Mouse (Mus musculus): ENCODE measurements around the gene Bahd1. TPM values are rescaled to one million over a fixed set of nuclear protein-coding genes. Genes with fewer than 3 reads are reported as not detected.

The Bahd1 gene
- polyA plus RNA-seq, 1 experiment from 2014 or later = 5.4 TPM

DNA sequence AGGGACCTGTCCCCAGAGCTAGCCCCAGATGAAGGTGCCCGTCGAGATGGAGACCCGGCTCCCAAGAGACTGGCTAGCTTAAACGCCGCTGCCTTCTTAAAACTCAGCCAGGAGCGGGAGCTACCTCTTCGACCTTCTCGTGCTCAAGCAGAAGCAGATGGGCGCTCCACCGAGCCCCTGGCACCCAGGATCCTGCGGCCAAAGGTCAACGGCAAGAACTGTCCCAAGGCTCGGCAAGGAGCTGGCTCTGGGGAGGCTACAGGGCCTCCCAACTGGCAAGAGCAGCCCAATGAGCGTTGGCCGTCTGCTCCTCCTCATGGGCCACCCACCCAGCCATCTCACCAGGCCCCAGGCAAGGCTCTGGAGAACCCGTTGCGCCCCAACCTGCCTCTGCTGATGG, 16.3 kb downstream of the Bahd1 start:
- Histone ChIP-seq H3K9ac (no peak overlapping the region), H3K27me3 (no peaks in the 10 kb centered on the region), H3K9me3 (no peaks in the 10 kb centered on the region), H3K27ac (replicated peaks) (no peak overlapping the region), H3K4me2 (no peak overlapping the region), H3K4me1 (replicated peaks) (peaks cover 36% of the 10 kb centered on the region), H3K4me3 (no peak overlapping the region), H3K36me3 (peaks cover 47% of the 10 kb centered on the region)
- ATAC-seq (ENCODE audit: low read depth) = no peak
- 91% methylated on average over 17 of the region's 17 CpGs for WGBS

DNA sequence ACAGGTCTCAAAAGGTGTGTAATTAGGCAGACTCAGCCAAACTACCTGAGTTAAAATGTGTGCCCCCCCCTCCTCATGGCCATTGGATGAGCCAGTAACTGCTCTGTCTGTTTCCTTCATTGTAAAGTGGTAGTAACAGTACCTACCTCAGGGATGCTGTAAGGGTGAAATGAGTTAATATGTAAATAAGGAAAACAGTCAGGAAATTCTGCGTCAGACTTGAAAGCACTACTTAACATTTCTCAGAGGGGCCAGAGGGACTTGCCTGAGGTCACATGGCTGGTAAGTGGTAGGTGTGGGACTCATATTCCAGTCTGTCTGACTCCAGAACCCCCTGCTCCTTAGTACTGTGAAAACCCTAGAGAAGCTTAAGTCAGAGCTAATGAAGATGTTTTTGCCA, 18.4 kb downstream of the Bahd1 start:
- 66% methylated on average over 1 of the region's 1 CpGs for WGBS
- H3K36me3 ChIP-seq = peaks cover 68% of the 10 kb centered on the region
- H3K4me2 ChIP-seq = no peak overlapping the region
- ATAC-seq (ENCODE audit: low read depth) = no peak
- H3K4me1 ChIP-seq (replicated peaks) = peaks cover 16% of the 10 kb centered on the region
- H3K9ac ChIP-seq = no peak overlapping the region
- no peaks in the 10 kb centered on the region for H3K27me3 ChIP-seq
- no peak overlapping the region for H3K27ac ChIP-seq (replicated peaks)
- no peak overlapping the region for H3K4me3 ChIP-seq
- no peaks in the 10 kb centered on the region for H3K9me3 ChIP-seq

DNA sequence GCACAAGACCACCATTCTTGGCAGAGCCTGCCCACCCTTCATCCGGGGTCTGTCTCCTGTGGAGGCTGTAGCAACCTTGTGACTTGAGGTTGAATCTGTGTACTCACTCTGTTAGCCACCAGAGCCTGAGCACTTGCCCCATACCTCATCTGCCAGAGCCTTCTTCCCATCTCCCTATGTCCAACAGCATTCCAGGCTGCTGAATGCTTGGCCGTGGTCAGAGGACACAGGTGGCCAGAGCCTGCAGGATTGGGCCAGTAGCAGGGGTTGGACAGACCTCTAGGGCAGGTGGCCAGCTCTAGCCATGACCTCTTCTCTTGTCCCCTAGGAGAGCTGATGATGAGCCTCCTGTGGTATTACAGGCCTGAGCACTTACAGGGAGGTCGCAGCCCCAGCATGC, 20.3 kb downstream of the Bahd1 start:
- 76% methylated on average over 3 of the region's 3 CpGs for WGBS
- Histone ChIP-seq H3K9ac (no peak overlapping the region), H3K27ac (replicated peaks) (no peak overlapping the region), H3K4me1 (replicated peaks) (peaks cover 2% of the 10 kb centered on the region; the same call in 1 of the 2 replicates), H3K4me3 (no peak overlapping the region), H3K9me3 (no peaks in the 10 kb centered on the region), H3K27me3 (no peaks in the 10 kb centered on the region), H3K36me3 (peaks cover 73% of the 10 kb centered on the region), H3K4me2 (no peak overlapping the region)
- no peak for ATAC-seq (ENCODE audit: low read depth)

DNA sequence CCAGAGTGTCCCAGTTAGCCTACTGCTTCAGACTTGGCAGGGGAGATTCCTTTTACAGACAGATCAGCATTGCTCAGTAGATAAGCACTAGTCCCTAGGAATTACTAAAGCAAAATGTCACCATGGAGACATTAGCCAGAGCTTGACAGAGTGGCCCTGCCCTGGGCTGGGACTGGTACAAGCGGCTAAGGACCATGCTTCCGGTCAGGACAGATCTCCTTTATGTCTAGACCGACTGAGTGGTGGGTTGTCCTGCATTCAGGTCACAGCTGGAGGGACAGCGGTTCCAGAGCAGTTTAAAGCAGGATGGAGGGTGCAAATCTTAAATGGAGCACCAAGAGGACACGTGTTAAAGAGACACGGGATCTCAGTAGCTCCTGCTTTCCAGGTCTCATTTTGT, 25.8 kb downstream of the Bahd1 start:
- Histone ChIP-seq H3K9me3 (no peaks in the 10 kb centered on the region), H3K27ac (replicated peaks) (no peak overlapping the region), H3K4me1 (replicated peaks) (peaks cover 35% of the 10 kb centered on the region), H3K36me3 (peaks cover 31% of the 10 kb centered on the region), H3K4me3 (peak overlapping the region; percentile 64), H3K9ac (peak overlapping the region; percentile 83), H3K27me3 (no peaks in the 10 kb centered on the region), H3K4me2 (peak overlapping the region; percentile 92)
- peak; percentile 60 for ATAC-seq (ENCODE audit: low read depth)
- WGBS = under 1% methylated on average over 6 of the region's 6 CpGs

DNA sequence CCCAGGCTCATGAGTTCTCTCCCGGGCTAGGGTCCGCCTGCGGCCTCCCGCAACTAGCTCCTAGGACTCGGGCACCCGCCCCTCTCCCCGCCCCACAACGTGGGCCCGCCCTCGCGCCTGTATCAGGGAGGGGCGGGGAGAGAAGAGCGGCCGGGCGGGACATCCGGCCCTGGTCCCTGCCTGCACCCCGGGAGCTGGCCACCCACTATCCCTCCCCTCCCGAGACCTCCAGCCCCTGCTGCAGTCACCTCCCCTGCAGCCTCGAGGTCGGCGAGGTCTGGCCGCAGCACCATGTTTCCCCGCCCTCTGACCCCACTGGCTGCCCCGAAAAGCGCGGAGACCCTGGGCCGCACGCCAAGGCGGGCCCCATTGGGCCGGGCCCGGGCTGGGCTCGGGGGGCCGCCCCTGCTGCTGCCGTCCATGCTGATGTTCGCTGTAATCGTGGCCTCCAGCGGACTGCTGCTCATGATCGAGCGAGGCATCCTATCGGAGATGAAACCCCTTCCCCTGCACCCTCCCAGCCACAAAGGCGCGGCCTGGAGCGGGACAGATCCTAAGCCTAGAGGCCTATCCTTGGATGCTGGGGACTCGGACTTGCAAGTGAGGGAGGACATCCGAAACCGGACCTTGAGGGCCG, 26.3 kb downstream of the Bahd1 start, which contains the start of gene Chst14:
Chst14 (plus strand) TSS at position 136 of the 637 bp plus-strand sequence.
- 1% methylated on average over 46 of the region's 47 CpGs for WGBS

DNA sequence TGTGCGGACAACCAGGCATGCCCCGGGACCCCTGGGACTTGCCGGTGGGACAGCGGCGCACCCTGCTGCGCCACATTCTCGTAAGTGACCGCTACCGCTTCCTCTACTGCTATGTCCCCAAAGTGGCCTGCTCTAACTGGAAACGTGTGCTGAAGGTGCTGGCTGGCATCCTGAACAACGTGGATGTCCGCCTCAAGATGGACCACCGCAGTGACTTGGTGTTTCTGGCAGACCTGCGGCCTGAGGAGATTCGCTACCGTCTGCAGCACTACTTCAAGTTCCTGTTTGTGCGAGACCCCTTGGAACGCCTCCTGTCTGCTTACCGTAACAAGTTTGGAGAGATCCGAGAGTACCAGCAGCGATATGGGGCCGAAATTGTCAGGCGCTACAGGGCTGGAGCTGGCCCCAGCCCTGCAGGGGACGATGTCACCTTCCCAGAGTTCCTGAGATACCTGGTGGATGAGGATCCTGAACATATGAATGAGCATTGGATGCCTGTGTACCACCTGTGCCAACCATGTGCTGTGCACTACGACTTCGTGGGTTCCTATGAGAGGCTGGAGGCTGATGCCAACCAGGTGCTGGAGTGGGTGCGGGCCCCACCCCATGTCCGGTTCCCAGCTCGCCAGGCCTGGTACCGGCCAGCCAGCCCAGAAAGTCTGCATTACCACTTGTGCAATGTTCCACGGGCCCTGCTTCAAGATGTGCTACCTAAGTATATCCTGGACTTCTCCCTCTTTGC, 27.0 kb downstream of the Bahd1 start:
- 33% methylated on average over 31 of the region's 31 CpGs for WGBS

More for the DNA sequence above, 26.3 kb downstream of the Bahd1 start, which contains the start of gene Chst14:
- Histone ChIP-seq H3K4me3 (peak within 1 kb of the TSS; percentile 64), H3K36me3 (peaks cover 26% of the 10 kb centered on the region), H3K9ac (peak within 1 kb of the TSS; percentile 83), H3K9me3 (no peaks in the 10 kb centered on the region), H3K4me1 (replicated peaks) (peaks cover 35% of the 10 kb centered on the region), H3K27ac (replicated peaks) (no peak within 1 kb of the TSS), H3K27me3 (no peaks in the 10 kb centered on the region), H3K4me2 (peak within 1 kb of the TSS; percentile 92)
- ATAC-seq (ENCODE audit: low read depth) = peak; percentile 87

DNA sequence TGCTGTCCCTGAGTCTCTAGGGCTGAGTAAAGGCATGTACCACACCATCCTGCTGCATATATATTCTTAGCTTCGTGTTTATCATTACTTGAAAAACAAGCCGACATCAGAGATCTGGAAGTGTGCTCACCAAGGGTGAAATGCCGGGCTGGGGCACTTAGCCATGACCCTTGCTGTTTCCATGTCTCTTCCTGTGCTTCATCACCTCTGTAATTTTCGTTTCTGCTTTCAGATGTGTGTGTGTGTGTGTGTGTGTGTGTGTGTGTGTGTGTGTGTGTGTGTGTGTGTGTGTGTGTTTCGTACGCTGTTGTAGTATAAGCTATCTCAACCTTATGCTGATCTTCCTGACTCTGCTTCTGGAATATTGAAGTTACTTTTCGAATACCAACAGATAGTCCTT, 41.2 kb downstream of the Bahd1 start:
- no peak for ATAC-seq (ENCODE audit: low read depth)
- H3K36me3 ChIP-seq = no peaks in the 10 kb centered on the region
- no peak overlapping the region for H3K4me2 ChIP-seq
- WGBS = 81% methylated on average over 5 of the region's 7 CpGs
- H3K9me3 ChIP-seq = no peaks in the 10 kb centered on the region
- no peak overlapping the region for H3K27ac ChIP-seq (replicated peaks)
- no peaks in the 10 kb centered on the region for H3K27me3 ChIP-seq
- no peak overlapping the region for H3K4me3 ChIP-seq
- H3K4me1 ChIP-seq (replicated peaks) = no peaks in the 10 kb centered on the region
- H3K9ac ChIP-seq = no peak overlapping the region

More for the DNA sequence above, 27.0 kb downstream of the Bahd1 start:
- peak overlapping the region; percentile 83 for H3K9ac ChIP-seq
- H3K9me3 ChIP-seq = no peaks in the 10 kb centered on the region
- H3K27me3 ChIP-seq = no peaks in the 10 kb centered on the region
- H3K27ac ChIP-seq (replicated peaks) = no peak overlapping the region
- H3K4me2 ChIP-seq = peak overlapping the region; percentile 92
- peaks cover 35% of the 10 kb centered on the region for H3K4me1 ChIP-seq (replicated peaks)
- peaks cover 19% of the 10 kb centered on the region for H3K36me3 ChIP-seq
- ATAC-seq (ENCODE audit: low read depth) = no peak
- peak overlapping the region; percentile 64 for H3K4me3 ChIP-seq

DNA sequence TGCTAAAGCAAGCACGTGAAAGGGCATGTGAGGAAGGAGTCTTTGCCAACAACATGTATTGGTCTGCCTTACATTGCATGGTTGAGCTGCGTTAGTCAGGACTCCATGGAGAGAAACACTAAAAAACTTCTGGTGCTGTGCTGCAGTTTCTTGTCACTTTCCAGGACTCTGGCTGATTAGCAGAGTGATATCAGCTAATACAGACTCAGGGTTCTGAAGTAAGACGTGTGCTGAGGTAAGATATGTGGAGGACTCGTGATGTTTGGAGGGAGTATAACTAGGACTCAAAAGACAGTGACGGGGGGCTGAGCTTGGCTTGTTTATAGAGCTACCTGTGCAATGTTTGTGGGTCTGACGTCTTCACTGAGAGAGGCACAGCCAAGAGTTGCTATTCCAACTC, 43.1 kb downstream of the Bahd1 start:
- no peak overlapping the region for H3K4me2 ChIP-seq
- H3K4me1 ChIP-seq (replicated peaks) = no peaks in the 10 kb centered on the region
- ATAC-seq (ENCODE audit: low read depth) = no peak
- H3K36me3 ChIP-seq = no peaks in the 10 kb centered on the region
- H3K27me3 ChIP-seq = no peaks in the 10 kb centered on the region
- H3K4me3 ChIP-seq = no peak overlapping the region
- 92% methylated on average over 6 of the region's 6 CpGs for WGBS
- no peaks in the 10 kb centered on the region for H3K9me3 ChIP-seq
- H3K27ac ChIP-seq (replicated peaks) = no peak overlapping the region
- no peak overlapping the region for H3K9ac ChIP-seq

DNA sequence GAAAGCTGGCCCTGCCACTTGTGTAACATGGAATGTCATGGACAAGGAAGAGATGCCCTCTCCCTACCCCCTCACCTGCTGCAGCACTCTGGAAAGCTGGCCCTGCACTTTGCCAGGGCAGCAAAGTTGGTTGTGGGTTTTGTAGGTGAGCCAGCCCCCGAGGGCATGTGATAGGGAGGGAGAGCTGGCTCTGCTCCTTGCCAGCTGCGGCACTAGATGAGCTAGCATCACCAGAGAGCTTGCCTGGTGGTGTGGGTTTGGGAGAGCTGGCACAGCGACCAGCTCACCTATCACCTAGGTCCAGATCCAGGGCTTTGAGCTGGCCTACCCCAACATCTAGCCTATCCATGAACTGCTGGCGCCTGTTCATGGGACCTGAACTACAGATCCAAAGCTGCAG, 48.6 kb downstream of the Bahd1 start:
- H3K27ac ChIP-seq (replicated peaks) = no peak overlapping the region

DNA sequence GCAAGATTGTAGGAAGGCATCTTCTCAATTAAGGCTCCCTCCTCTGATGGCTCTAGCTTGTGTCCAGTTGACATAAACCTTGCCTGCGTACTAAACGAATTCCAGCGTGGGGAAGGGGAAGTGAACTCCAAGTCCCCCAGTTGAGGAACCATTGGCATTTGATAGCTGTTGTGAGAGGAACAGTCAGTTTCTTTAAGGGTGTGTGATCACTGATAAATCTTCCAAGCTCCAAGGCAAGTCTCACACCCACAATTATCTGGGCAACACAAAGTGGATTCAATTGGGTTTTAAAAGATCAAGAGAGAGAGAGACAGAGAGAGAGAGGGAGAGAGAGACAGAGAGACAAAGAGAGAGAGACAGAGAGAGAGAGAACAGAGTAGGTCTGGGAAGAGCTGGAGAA, 49.5 kb downstream of the Bahd1 start:
- no peaks in the 10 kb centered on the region for H3K9me3 ChIP-seq
- no peak overlapping the region for H3K9ac ChIP-seq
- no peaks in the 10 kb centered on the region for H3K36me3 ChIP-seq
- H3K27me3 ChIP-seq = no peaks in the 10 kb centered on the region
- no peak overlapping the region for H3K4me3 ChIP-seq
- no peaks in the 10 kb centered on the region for H3K4me1 ChIP-seq (replicated peaks)
- no peak overlapping the region for H3K4me2 ChIP-seq
- no peak for ATAC-seq (ENCODE audit: low read depth)
- H3K27ac ChIP-seq (replicated peaks) = no peak overlapping the region
- 66% methylated on average over 3 of the region's 3 CpGs for WGBS

More for the DNA sequence above, 48.6 kb downstream of the Bahd1 start:
- Histone ChIP-seq H3K9me3 (no peaks in the 10 kb centered on the region), H3K27me3 (no peaks in the 10 kb centered on the region), H3K36me3 (no peaks in the 10 kb centered on the region), H3K4me3 (no peak overlapping the region), H3K4me2 (no peak overlapping the region), H3K9ac (no peak overlapping the region), H3K4me1 (replicated peaks) (no peaks in the 10 kb centered on the region)
- no peak for ATAC-seq (ENCODE audit: low read depth)
- WGBS = 89% methylated on average over 4 of the region's 4 CpGs

DNA sequence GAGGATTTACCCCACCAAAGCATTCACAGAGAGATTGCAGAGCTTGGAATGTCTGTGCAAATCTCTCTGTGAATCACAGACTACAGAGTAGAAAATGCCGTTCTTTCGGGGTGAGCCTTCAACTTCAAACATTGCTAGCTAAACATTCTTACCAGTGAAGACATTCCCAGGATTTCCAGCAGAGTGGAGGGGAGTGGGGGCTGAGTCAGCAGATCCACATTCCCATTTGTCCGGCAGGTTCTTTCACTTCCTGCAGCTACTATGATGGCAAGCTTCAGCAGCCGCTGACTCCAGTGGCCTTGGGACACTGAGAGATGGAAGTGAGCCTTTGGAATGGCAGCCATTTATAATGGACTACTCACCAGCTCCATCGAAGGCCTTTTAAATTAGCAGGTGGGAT, 56.3 kb downstream of the Bahd1 start:
- WGBS = 74% methylated on average over 5 of the region's 5 CpGs
- H3K36me3 ChIP-seq = no peaks in the 10 kb centered on the region
- no peaks in the 10 kb centered on the region for H3K9me3 ChIP-seq
- H3K27ac ChIP-seq (replicated peaks) = no peak overlapping the region
- H3K4me2 ChIP-seq = no peak overlapping the region
- no peaks in the 10 kb centered on the region for H3K4me1 ChIP-seq (replicated peaks)
- H3K4me3 ChIP-seq = no peak overlapping the region
- no peaks in the 10 kb centered on the region for H3K27me3 ChIP-seq
- ATAC-seq (ENCODE audit: low read depth) = no peak
- H3K9ac ChIP-seq = no peak overlapping the region

DNA sequence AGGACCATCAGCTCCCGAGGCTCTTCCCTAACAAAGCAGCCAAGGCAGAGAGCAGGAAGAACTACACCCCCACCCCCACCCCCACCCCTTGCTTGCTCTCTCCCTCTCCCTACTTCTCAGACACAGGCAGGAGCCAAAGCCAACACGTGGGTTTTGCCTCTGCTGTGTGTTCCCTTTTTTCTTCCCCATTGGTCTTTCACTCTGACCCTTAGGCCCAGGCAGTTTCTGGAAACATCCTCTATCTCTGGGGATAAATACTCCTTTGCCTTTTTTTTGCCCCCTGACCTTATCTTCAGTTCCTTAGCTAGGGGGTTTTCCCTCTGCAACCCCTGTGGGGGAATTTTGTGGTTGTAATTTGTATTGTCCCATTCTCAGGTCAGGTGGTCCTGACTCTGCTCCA, 59.5 kb downstream of the Bahd1 start:
- Histone ChIP-seq H3K4me2 (no peak overlapping the region), H3K9ac (no peak overlapping the region), H3K36me3 (no peaks in the 10 kb centered on the region), H3K27me3 (no peaks in the 10 kb centered on the region), H3K9me3 (no peaks in the 10 kb centered on the region), H3K4me1 (replicated peaks) (no peaks in the 10 kb centered on the region; the same call in 1 of the 2 replicates), H3K27ac (replicated peaks) (no peak overlapping the region), H3K4me3 (no peak overlapping the region)
- ATAC-seq (ENCODE audit: low read depth) = no peak
- 18% methylated on average over 2 of the region's 2 CpGs for WGBS

Measured in neural tube, embryonic 13.5 days (tissue).